Mouse (Mus musculus) thymus, adult 18-20 months (tissue): ENCODE measurements around the gene Ssr2.

Experiments
- DNase-seq, 2 experiments: peaks; one replicate each; pipeline ENCODE4 v3.0.0; 2022; ENCODE audit warnings: mixed read lengths in 2 of 2

Gene Ssr2

GRCm38 (mm10) chr3:88542486-88542885, 33.2 kb upstream of the Ssr2 start:
- DNase-seq, result no peak

- DNase-seq, result no peak
Measured at GRCm38 (mm10) chr3:88543174-88543573, 32.5 kb upstream of the Ssr2 start.

DNA sequence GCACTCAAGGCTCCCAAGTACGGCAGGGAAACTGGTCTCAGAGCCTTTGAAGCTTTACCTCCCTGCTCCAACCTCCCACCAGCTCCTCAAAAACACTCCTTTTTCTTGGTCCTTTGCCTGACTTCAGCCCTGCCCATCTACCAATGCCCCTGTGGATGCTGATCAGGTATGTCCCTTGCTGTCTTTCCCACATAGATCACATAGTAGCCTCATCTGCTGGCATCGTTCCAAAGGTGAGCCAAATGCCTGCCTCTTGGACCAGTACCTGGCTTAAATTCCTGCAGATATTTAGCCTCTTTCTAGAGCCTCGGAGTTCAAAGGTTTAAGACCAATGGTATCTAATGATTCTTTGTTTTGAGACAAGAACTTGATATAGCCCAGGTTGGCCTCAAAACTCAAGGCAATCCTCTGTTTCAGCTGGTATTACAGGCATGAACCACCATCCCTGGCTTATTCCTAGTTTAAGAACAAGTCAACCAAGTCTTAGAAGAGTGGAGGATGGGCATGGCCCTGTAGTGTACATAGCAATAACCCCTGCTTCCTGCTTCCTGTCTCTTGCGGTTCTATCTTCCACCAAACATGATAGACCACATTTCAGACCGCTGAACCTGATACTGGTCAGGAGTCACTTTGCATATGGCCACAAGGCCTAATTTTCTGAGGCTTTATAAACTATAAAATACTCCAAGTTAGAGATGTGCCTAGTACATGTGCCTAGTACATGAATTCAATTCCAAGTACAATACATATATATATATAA, 31.8 kb upstream of the Ssr2 start:
- DNase-seq, result no peak

DNA sequence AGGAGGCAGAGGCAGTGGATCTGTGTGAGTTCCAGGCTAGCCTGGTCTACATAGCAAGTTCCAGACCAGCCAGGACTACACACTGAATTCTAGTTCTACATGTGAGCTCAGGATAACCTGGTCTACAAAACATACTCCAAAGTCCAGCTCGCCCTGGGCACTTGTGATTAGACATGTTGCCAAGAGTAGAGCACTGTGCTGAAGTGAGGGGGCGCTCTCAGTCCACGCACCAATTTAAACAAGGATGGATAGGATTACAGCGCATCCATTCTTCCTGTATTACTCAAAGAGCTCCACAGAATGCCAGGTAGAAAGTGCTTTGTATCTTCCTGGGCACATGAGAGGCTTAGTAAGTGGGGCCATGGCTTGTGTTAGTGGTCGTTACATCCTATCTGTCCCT, 31.2 kb upstream of the Ssr2 start:
- no peak for DNase-seq

DNA sequence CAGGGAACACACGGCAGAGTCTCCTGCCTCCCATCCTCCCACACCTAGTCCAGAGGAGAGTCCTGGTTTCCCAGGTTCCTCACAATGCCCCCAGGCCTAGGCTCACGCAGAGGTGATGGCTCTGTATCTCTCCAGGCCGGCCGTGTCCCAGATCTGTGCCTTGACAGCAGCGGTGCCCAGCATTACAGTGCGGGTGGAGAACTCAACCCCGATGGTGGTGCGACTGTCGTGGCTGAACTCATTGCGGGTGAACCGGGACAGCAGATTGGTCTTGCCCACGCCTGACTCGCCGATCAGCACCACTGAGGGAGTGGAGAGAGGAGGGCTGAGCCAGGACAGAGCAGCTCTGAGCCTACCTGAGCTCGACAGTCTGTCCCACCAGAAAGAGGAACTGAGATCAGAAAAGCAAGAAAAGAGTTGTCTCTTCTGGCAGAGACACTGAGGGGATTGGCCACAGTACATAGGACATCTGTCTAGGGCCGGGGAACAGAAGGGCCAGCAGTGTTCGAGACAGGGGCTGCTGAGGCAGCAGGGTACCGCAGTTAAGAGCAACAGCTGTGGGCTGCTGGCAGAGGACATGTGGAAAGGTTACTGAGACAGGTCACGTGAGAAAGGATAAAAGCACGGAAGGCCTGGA, 30.6 kb upstream of the Ssr2 start:
- DNase-seq, result no peak

- DNase-seq, result no peak
Measured at GRCm38 (mm10) chr3:88546674-88547418, 28.8 kb upstream of the Ssr2 start.

- no peak for DNase-seq
Measured at GRCm38 (mm10) chr3:88548180-88548917, 27.3 kb upstream of the Ssr2 start, which contains the start of gene Rab25. Rab25 (minus strand) TSS chr3:88548300.

- DNase-seq, result no peak
Measured at GRCm38 (mm10) chr3:88551586-88551985, 24.1 kb upstream of the Ssr2 start.

GRCm38 (mm10) chr3:88552082-88552645, 23.5 kb upstream of the Ssr2 start:
- no peak for DNase-seq

DNA sequence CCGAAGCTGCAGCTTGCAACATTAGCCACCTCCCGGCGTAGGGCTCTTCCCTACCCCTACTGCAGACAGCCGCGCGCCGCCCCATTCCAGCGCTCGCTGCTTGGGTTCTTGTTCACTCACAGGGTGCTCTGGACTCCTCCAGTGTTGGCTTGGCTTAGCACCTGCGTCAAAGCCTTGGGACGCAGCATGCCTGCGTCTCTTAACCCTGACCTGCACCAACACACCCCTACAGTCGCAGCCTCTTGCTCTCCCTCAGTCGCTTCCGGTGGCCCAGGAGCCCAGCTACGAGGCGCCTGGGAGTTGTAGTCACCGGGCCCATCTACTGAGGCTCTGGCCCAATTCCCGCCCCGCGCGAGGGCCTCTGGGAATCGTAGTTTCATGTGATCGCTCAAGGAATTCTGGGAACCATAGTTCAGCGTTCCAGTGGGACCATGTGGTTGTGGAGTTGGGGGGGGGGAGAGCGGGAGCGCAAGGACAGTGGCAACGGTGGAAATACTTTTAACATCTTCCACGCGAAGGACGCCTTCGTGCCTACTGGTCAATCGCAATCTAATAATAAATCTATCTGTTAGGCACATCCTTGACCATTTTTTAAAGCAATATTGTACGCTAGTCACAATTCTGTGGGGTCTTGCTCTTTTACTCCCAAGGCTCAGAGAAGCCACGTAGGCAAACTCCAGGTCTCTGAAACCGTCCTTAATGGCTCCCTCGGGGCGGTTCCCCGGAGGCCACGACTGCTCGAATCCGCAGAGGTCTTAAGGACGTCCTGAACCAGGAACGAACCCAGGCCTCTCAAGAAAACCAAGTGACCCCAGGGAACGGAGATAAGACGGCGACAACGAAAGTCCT, 22.8 kb upstream of the Ssr2 start, which contains the start of gene Lamtor2:
Gene Lamtor2, minus strand, starts transcription at position 399 of the 849 bp plus-strand sequence.
- peak; percentile 96 for DNase-seq

DNA sequence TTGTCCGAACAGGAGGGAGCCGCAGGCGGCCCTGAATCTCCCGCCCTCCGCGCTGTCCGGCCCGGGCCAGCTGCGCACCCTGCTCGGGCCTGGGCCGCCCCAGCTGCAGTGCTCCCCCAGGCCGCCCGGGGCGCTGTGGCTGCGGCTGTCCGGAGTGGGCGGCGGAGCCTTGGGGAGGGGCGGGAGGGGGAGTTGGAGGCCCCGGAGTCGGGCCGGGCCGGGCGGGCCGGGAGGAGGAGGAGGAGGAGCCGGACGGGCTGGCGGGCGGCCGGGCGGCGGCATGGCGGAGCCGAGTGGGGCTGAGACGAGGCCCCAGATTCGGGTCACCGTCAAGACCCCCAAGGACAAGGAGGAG, 22.2 kb upstream of the Ssr2 start, which contains the start of gene Ubqln4:
Gene Ubqln4, plus strand, starts transcription at position 234 of the 355 bp plus-strand sequence.
- peak; percentile 70 to 73 for DNase-seq

DNA sequence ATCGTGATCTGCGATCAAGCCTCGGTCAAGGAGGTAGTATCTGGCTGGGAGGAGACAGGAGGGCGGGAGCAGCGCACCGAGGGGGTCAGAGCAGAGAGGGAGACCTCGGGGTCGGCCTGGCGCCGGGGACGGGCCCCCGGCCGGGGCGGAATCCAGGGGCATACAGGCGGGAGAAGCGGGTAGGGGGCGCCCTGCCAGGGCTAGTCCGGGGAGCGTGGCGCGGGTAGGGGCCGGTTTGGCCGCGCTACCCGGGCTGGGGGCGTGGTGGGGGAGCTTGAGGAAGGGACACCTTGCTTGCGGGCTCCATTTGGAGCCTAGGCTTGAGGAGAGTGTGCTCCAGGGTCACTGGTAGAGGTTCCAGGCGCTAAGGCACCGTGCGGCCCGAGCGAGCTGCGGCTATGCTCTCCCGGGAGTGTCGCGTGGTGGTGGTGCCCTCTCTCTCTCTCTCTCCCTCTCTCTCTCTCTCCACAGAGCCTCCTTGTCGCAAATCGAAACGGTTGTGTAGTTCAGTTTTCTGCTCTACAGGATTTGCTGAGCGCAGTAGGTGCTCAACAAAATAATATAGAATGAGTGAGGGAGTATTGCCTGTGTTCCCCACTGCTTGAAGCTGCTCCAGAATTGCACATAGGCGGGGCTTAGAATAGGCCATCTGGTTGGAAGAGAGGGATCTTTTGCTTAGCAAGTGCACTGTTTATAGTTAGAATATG, 21.6 kb upstream of the Ssr2 start:
- DNase-seq, result peak in 1 of 2 experiments; percentile 64

DNA sequence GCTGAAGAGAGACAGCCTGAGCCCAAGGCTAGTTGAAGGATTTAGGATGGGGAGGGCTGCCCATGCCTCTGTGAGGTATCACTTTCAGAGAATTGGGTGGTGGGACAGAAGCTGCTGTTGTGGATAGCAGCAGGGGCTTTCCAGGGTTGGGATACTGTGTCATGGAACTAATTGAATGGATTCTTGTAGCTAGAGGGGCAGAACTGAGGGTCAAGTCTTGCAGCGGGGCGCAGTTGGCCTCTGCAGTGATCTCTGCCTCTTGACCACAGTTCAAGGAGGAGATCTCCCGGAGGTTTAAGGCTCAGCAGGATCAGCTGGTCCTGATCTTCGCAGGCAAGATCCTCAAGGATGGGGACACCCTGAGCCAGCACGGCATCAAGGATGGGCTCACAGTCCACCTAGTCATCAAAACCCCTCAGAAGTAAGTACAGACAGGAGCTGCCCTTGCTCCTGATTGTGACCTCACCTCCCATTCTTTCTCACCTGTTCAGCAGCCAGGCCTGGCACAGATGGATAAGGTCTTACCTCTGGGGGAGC, 20.5 kb upstream of the Ssr2 start:
- DNase-seq, result no peak

DNA sequence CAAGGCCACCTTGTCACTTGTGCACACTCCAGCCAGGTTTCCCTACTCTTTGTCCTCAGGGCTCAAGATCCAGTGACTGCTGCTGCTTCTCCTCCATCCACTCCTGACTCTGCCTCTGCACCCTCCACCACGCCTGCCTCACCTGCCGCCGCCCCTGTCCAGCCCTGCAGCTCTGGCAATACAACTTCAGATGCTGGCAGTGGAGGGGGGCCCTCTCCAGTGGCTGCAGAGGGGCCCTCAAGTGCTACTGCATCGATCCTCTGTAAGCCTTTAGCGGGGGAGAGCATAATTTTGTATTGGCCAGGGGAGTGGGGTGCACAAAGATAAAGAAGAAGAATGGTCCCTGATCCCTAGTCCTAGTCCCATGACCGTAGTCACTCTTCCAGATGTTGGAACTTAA, 19.9 kb upstream of the Ssr2 start:
- DNase-seq, result no peak

- DNase-seq, result no peak
Measured at GRCm38 (mm10) chr3:88556616-88557015, 19.1 kb upstream of the Ssr2 start.

GRCm38 (mm10) chr3:88559596-88559995, 16.1 kb upstream of the Ssr2 start:
- no peak for DNase-seq

DNA sequence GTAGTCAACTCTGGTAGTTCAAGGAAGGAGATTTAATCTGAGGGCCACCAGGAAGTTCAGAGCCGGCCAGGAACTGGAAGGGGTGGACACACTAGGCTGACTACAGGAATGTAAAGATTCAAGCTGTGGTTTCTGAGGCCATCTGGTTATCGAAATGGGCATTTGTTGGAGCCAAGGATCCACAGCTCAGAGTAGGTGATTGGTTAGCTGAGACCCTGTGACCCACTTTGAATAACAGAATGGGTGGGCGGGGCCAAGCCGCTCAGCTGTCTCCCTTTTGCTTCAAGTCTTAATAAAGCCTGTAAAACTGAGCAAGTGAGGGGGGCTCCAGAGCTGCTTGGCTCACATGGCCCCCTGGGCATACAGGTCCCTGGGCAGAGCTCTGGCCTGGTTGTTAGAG, 13.7 kb upstream of the Ssr2 start:
- DNase-seq, result no peak

DNA sequence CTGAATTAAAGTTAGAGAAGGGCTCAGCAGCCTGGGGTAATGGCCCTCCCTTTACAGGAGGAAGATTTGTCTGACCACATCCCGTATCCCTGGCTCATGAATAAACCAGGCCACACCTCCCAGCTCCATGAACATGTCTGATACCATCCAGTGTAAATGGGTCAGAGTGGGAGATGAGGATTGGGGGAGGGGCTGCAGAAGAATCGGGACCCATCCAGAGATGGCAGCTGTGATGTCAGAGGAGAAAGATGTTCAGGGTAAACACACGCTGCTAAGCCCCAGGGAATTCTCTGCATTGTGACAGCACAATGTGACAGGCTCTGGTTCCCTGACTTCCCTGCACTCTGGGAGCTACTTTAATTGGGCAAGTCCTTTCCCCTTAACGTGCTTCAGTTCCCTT, 12.2 kb upstream of the Ssr2 start:
- DNase-seq, result no peak

DNA sequence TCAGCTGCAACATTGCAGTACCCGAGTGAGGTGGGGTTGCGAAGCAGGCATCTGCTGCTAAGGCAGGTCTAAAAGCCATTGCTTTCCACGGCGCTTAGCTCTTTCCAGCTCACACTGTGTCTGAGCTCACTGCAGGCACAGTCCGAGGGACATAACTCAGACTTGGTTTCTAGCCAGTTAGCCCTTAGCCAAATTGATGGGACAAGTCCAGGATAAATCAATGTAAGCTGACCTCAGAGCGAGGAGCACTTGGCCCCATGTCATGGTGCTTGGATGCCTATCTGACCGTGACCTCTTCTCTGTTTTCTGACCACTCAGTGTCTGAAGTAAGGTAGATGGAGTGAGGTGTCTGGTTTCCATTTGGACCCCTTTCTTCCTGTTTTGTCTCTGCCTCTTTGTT, 11.7 kb upstream of the Ssr2 start:
- no peak for DNase-seq

GRCm38 (mm10) chr3:88566116-88566515, 9.6 kb upstream of the Ssr2 start:
- DNase-seq, result no peak
